Mouse (Mus musculus) intestine, postnatal 0 days (tissue): ENCODE measurements at regions not wholly inside any gene's neighbourhood (a gene's known extent, or its start where the extent isn't known, plus 50 kb on each side); places are given as distances from the start of the nearest gene placed in this dataset.

Experiments used
- ATAC-seq: fragments of 200-750 bp; cut with Nextera tagmentation; 2 replicates; pipeline ENCODE4 v1.8.0; 2017; ENCODE audit warnings: mild to moderate bottlenecking, moderate TSS enrichment, moderate library complexity
- H3K27ac ChIP-seq: fragments of 300-500 bp; sonication (generic); 2 replicates; pipeline ENCODE4 v1.5.1; 2014; ENCODE audit warnings: mild to moderate bottlenecking, low read depth, low read length, moderate library complexity
- H3K27me3 ChIP-seq: fragments of 300-500 bp; sonication (generic); replicated peaks from 2 replicates; pipeline ENCODE4 v1.6.1; 2014; ENCODE audit warnings: low read length, mixed read lengths; ENCODE audit not compliant: control insufficient read depth, insufficient read depth
- H3K36me3 ChIP-seq: fragments of 300-500 bp; sonication (generic); 2 replicates; pipeline ENCODE4 v1.6.1; 2014; ENCODE audit warnings: mild to moderate bottlenecking, moderate library complexity; ENCODE audit not compliant: control insufficient read depth, insufficient read depth
- H3K4me1 ChIP-seq: fragments of 300-500 bp; sonication (generic); replicated peaks from 2 replicates; pipeline ENCODE4 v1.6.1; 2014; ENCODE audit warnings: antibody characterized with exemption, low read length, mixed read lengths; ENCODE audit not compliant: control insufficient read depth, insufficient read depth
- H3K4me2 ChIP-seq: fragments of 300-500 bp; sonication (generic); replicated peaks from 2 replicates; pipeline ENCODE4 v1.6.1; 2014; ENCODE audit warnings: low read depth, mild to moderate bottlenecking, moderate library complexity
- H3K4me3 ChIP-seq: fragments of 300-500 bp; sonication (generic); 2 replicates; pipeline ENCODE4 v1.5.1; 2014; ENCODE audit warnings: low read depth, low read length
- H3K9ac ChIP-seq: fragments of 300-500 bp; sonication (generic); 2 replicates; pipeline ENCODE4 v1.6.1; 2014; ENCODE audit warnings: mild to moderate bottlenecking, low read depth, low read length
- H3K9me3 ChIP-seq: fragments of 300-500 bp; sonication (generic); 2 replicates; pipeline ENCODE4 v1.6.1; 2016; ENCODE audit warnings: mixed run types; ENCODE audit not compliant: control insufficient read depth
- CTCF ChIP-seq: sonication (generic); IDR thresholded peaks from 2 replicates; pipeline ENCODE4 v1.5.1; 2016; ENCODE audit warnings: low read depth, mild to moderate bottlenecking, control low read depth, antibody characterized with exemption, moderate library complexity
- WGBS: fragments of 180-500 bp; shearing (Covaris S2); extraction: QIAGEN DNeasy Blood & Tissue Kit; methylation state at CpG from one replicate; pipeline ENCODE4 v1.1.7; 2014; 5-methylcytosine and 5-hydroxymethylcytosine counted together

DNA sequence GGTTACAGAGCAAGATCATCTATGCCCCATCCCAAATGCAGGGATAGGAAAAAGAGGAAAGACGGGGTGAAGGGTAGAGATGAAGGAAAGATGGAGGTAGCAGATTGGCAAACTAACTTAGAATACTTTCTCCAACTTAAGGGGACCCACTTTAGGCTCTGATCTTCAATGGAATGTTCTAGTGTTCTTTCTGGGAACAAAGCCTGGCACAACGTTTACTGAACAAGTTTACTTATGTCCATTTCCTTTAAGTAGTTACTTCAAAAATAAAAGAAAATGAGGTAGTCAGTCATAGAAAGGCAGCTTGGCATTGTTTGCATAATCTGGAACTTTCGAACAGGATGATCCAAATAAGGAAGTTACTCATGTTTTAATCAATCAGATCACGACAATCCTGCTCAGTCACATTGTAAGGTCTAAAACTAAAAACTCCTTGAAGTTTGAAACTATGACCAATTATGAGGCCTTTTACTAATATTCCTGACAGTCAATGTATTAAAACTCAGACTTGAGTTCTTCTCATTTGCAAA, 441.7 kb upstream of the Tbl1xr1 start:
- H3K9ac ChIP-seq, result no peak overlapping the region
- 72% methylated on average over 4 of the region's 4 CpGs for WGBS
- TF ChIP-seq CTCF, result no peak

DNA sequence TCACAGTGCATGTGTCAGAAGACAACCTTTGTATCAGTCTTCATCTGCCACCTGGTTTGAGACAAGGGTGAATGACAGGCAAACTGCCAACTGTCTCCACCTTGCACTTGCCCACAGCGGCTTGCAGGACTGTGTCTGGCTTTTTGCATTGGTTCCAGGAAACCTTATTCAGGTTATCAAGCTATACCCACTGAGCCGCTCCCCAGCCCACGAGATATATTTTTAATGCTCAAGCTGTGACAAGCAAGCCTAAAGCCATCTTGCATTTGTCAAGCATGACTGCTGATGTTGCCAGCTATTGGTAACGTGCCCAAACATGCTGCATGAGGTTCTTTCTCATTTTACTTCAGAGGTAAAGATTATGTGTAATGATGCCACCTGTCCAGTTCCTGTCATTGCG, 437.6 kb upstream of the Tbl1xr1 start:
- Histone ChIP-seq H3K9ac (no peak overlapping the region), H3K4me1 (no peaks in the 10 kb centered on the region), H3K9me3 (no peaks in the 10 kb centered on the region), H3K4me2 (no peak overlapping the region), H3K27ac (no peak overlapping the region), H3K36me3 (no peaks in the 10 kb centered on the region), H3K4me3 (no peak overlapping the region), H3K27me3 (no peaks in the 10 kb centered on the region)
- WGBS, result 83% methylated on average over 5 of the region's 5 CpGs
- ATAC-seq, result no peak
- no peak for TF ChIP-seq CTCF

More for the DNA sequence above, 441.7 kb upstream of the Tbl1xr1 start:
- Histone ChIP-seq H3K9me3 (no peaks in the 10 kb centered on the region), H3K36me3 (no peaks in the 10 kb centered on the region), H3K4me1 (no peaks in the 10 kb centered on the region), H3K4me3 (no peak overlapping the region), H3K27ac (no peak overlapping the region), H3K4me2 (no peak overlapping the region), H3K27me3 (no peaks in the 10 kb centered on the region)
- ATAC-seq, result no peak

DNA sequence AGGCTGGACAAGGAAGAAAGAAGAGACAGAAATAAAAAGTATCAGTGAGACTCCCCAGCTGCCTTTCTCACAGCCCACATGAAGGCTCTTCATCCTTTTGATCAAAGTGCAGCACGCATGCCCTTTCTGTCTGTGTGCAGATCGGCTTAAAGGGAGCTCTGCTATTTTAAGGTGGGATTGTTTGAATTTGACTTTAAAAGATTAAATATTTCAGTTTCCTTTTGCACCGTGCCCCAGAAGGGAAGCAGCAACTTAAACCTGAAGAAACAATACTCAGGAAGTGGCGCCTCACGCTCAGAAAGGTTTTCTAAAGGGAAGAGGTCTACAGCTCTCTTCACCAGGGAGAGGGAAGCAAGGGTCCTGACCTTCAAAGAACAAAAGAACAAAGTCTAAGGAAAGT, 436.9 kb upstream of the Tbl1xr1 start:
- TF ChIP-seq CTCF, result no peak
- no peaks in the 10 kb centered on the region for H3K9me3 ChIP-seq

DNA sequence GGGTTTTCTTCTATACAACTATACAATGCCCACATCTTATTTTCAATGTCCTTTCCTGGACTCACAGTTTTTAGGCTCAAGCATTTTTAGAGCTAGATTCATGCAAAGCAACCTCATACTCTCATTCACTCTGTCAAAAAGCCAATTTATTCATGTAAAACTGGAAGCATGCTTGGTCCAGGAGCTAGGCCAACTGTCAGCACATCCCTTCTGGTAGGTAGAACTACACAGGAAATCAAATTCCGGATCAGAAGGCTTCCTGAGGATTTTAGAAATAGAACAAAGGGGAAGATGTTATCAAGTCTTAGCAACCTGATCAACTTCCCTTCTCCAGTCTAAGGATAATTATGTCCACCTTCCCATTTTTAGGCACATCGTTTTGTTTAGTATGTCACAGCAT, 432.4 kb upstream of the Tbl1xr1 start:
- H3K4me3 ChIP-seq, result no peak overlapping the region
- no peak overlapping the region for H3K9ac ChIP-seq
- no peak for TF ChIP-seq CTCF
- H3K27me3 ChIP-seq, result no peaks in the 10 kb centered on the region
- H3K4me1 ChIP-seq, result no peaks in the 10 kb centered on the region
- ATAC-seq, result no peak
- no peaks in the 10 kb centered on the region for H3K9me3 ChIP-seq
- WGBS, result 80% methylated on average over 2 of the region's 2 CpGs
- H3K27ac ChIP-seq, result no peak overlapping the region
- no peak overlapping the region for H3K4me2 ChIP-seq
- H3K36me3 ChIP-seq, result no peaks in the 10 kb centered on the region

More for the DNA sequence above, 436.9 kb upstream of the Tbl1xr1 start:
- 46% methylated on average over 5 of the region's 5 CpGs for WGBS
- no peaks in the 10 kb centered on the region for H3K27me3 ChIP-seq
- no peak for ATAC-seq
- no peak overlapping the region for H3K9ac ChIP-seq
- no peak overlapping the region for H3K27ac ChIP-seq
- H3K4me1 ChIP-seq, result no peaks in the 10 kb centered on the region
- H3K4me2 ChIP-seq, result no peak overlapping the region
- H3K4me3 ChIP-seq, result no peak overlapping the region
- no peaks in the 10 kb centered on the region for H3K36me3 ChIP-seq

DNA sequence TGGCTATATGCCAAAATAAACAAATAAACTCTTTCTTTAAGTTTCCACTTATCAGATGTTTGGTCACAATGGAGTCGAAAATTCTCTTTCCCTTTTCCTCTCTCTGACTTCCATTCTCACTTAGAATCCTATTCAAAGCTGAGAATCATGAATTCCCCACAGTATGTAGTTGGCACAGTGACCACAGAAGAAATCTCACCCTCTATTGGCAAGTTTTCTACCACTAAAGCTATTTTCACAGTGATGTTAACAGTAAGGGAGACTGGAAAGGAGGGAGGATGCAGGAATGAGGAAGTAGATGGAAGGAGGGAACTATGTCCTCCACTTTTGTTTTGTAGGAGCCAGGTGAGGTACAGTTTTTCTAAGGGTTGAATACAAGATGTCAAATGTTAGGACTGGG, 431.2 kb upstream of the Tbl1xr1 start:
- Histone ChIP-seq H3K4me3 (no peak overlapping the region), H3K27me3 (no peaks in the 10 kb centered on the region), H3K36me3 (no peaks in the 10 kb centered on the region), H3K4me1 (no peaks in the 10 kb centered on the region; the same call in 1 of the 2 replicates), H3K27ac (no peak overlapping the region), H3K4me2 (no peak overlapping the region), H3K9ac (no peak overlapping the region), H3K9me3 (no peaks in the 10 kb centered on the region)
- no peak for ATAC-seq
- no peak for TF ChIP-seq CTCF
- whole genome bisulfite sequencing, result 43% methylated on average over 1 of the region's 1 CpGs

DNA sequence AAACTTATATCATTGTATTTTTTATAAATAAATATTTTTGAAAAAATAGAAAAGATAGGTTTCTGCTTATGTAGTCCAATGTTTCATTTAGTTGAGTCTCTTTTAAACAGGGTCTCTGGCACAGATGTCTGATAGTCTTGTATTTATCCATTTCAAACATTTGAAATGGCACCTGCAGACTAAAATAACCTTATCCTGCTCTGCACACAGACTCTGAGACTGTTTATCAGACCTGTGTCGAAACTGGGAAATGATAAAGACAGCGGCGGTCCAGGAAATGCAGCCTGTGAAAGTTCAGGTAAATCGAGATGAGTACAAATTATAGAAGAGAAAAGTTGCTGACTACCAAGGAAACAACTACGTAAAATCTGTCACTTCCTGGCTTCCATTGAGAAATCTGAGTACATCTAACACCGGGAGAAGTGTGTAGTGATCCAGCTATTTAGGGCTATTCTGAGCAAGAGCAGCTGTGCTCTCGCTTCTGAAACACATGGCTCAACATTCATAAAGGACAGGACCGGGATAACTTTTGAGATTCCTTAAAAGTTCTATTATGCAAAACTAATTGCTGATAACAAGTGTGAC, 426.5 kb upstream of the Tbl1xr1 start:
- H3K4me2 ChIP-seq, result peak overlapping the region; percentile 32
- H3K27me3 ChIP-seq, result no peaks in the 10 kb centered on the region
- 30% methylated on average over 8 of the region's 8 CpGs for WGBS
- no peaks in the 10 kb centered on the region; the same call in 1 of the 2 replicates for H3K4me1 ChIP-seq
- no peak overlapping the region for H3K27ac ChIP-seq
- no peak for ATAC-seq
- no peak overlapping the region for H3K9ac ChIP-seq
- H3K36me3 ChIP-seq, result no peaks in the 10 kb centered on the region
- no peak overlapping the region for H3K4me3 ChIP-seq
- no peaks in the 10 kb centered on the region for H3K9me3 ChIP-seq
- TF ChIP-seq CTCF, result no peak
